Mouse (Mus musculus): ENCODE measurements at regions not wholly inside any gene's neighbourhood (a gene's known extent, or its start where the extent isn't known, plus 50 kb on each side); places are given as distances from the start of the nearest gene placed in this dataset.

GRCm38 (mm10) chr16:52508633-52509379, 54.9 kb upstream of the Alcam start:
- no peak overlapping the region for H3K9ac ChIP-seq (ENCODE audit: low read length)
- 81% methylated on average over 10 of the region's 10 CpGs for WGBS

More at GRCm38 (mm10) chr16:52508633-52509379, 54.9 kb upstream of the Alcam start:
- Histone ChIP-seq H3K4me3 (ENCODE audit: low read depth, low read length) (no peak overlapping the region), H3K27ac (ENCODE audit: low read depth, low read length) (no peak overlapping the region), H3K36me3 (ENCODE audit: control insufficient read depth, insufficient read depth, low read length) (no peaks in the 10 kb centered on the region), H3K9me3 (ENCODE audit: control insufficient read depth, low read length) (no peaks in the 10 kb centered on the region), H3K27me3 (ENCODE audit: control insufficient read depth, insufficient read depth, low read length) (no peaks in the 10 kb centered on the region), H3K4me1 (ENCODE audit: control insufficient read depth, insufficient read depth, low read length) (no peaks in the 10 kb centered on the region), H3K4me2 (no peak overlapping the region)
- ATAC-seq (ENCODE audit: low FRiP score) = no peak
- no peak for DNase-seq (ENCODE audit: low spot score, missing footprints)

All from midbrain, embryonic 11.5 days (tissue).